Mouse (Mus musculus) MEL (cell line): ENCODE measurements around the gene Tatdn3. TPM values are rescaled to one million over a fixed set of nuclear protein-coding genes. Genes with fewer than 3 reads are reported as not detected.

Experiments
- DNase-seq: peaks from one replicate; pipeline ENCODE4 v3.0.0; 2011; ENCODE audit warnings: low read depth, low spot score
- H3K27ac ChIP-seq: 2 replicates; pipeline ENCODE4 v1.5.1; 2012; ENCODE audit warnings: low read depth, mild to moderate bottlenecking, control low read depth, low read length, moderate library complexity; ENCODE audit not compliant: control insufficient read depth
- H3K27me3 ChIP-seq, 2 experiments: fragments of 150-350 bp in 1 of 2; sonication (generic) in 1 of 2; 2 replicates each; pipeline ENCODE4 v1.6.1; 2012; ENCODE audit warnings: low read length in 2 of 2, mild to moderate bottlenecking in 2 of 2, improper control_type of control experiment in 1 of 2, moderate library complexity in 1 of 2; ENCODE audit not compliant: insufficient read depth in 2 of 2, control insufficient read depth in 1 of 2
- H3K36me3 ChIP-seq, 2 experiments: 2 replicates each; pipeline ENCODE4 v1.6.1; 2012 to 2014; ENCODE audit warnings: low read length in 2 of 2, improper control_type of control experiment in 1 of 2, inconsistent platforms in 1 of 2, mild to moderate bottlenecking in 1 of 2; ENCODE audit not compliant: insufficient read depth in 2 of 2, control insufficient read depth in 1 of 2
- H3K4me1 ChIP-seq, 2 experiments: fragments of 150-350 bp in 1 of 2; sonication (generic) in 1 of 2; 2 replicates each; pipeline ENCODE4 v1.6.1; 2012; ENCODE audit warnings: low read length in 2 of 2, improper control_type of control experiment in 1 of 2, mild to moderate bottlenecking in 1 of 2; ENCODE audit not compliant: insufficient read depth in 2 of 2, control insufficient read depth in 1 of 2
- H3K4me3 ChIP-seq, 2 experiments: fragments of 150-350 bp in 1 of 2; sonication (generic) in 1 of 2; 2 replicates each; pipeline ENCODE4 v1.5.1; 2012; ENCODE audit warnings: low read depth in 2 of 2, low read length in 2 of 2, mild to moderate bottlenecking in 2 of 2, moderate library complexity in 2 of 2, control low read depth in 1 of 2, improper control_type of control experiment in 1 of 2; ENCODE audit not compliant: control insufficient read depth in 1 of 2, insufficient read depth in 1 of 2
- H3K79me2 ChIP-seq: 2 replicates; pipeline ENCODE4 v1.6.1; 2012; ENCODE audit warnings: mild to moderate bottlenecking, low read length, moderate library complexity; ENCODE audit not compliant: control insufficient read depth, poor library complexity, insufficient read depth
- H3K9ac ChIP-seq: 2 replicates; pipeline ENCODE4 v1.6.1; 2012; ENCODE audit warnings: low read depth, mild to moderate bottlenecking, control low read depth, low read length, moderate library complexity; ENCODE audit not compliant: control insufficient read depth, poor library complexity, severe bottlenecking
- H3K9me3 ChIP-seq: fragments of 150-350 bp; sonication (generic); replicated peaks from 2 replicates; pipeline ENCODE4 v1.6.1; 2012; ENCODE audit warnings: mild to moderate bottlenecking, low read length, improper control_type of control experiment, moderate library complexity; ENCODE audit not compliant: insufficient read depth
- BHLHE40 ChIP-seq: IDR thresholded peaks from 2 replicates; pipeline ENCODE4 v1.6.1; 2012; ENCODE audit warnings: low read depth, mild to moderate bottlenecking, inconsistent platforms, low read length, improper control_type of control experiment, borderline replicate concordance
- CHD1 ChIP-seq: IDR thresholded peaks from 2 replicates; pipeline ENCODE4 v1.6.1; 2012; ENCODE audit warnings: low read depth, mild to moderate bottlenecking, inconsistent platforms, low read length, improper control_type of control experiment
- E2F4 ChIP-seq: IDR thresholded peaks from 2 replicates; pipeline ENCODE4 v1.6.1; 2011; ENCODE audit warnings: low read depth, low read length, improper control_type of control experiment, borderline replicate concordance
- ETS1 ChIP-seq: IDR thresholded peaks from 2 replicates; pipeline ENCODE4 v1.6.1; 2012; ENCODE audit warnings: low read depth, mild to moderate bottlenecking, inconsistent platforms, low read length, improper control_type of control experiment, moderate library complexity
- HCFC1 ChIP-seq: IDR thresholded peaks from 2 replicates; pipeline ENCODE4 v1.6.1; 2012; ENCODE audit warnings: low read depth, mild to moderate bottlenecking, inconsistent platforms, low read length, improper control_type of control experiment, moderate library complexity
- JUND ChIP-seq: IDR thresholded peaks from 2 replicates; pipeline ENCODE4 v1.6.1; 2011; ENCODE audit warnings: low read depth, mild to moderate bottlenecking, improper control_type of control experiment, low read length
- MAFK ChIP-seq: IDR thresholded peaks from 2 replicates; pipeline ENCODE4 v1.6.1; 2011; ENCODE audit warnings: low read depth, mild to moderate bottlenecking, low read length, improper control_type of control experiment, borderline replicate concordance
- MAX ChIP-seq: IDR thresholded peaks from 2 replicates; pipeline ENCODE4 v1.6.1; 2011; ENCODE audit warnings: low read length, improper control_type of control experiment
- MXI1 ChIP-seq: IDR thresholded peaks from 2 replicates; pipeline ENCODE4 v1.6.1; 2011; ENCODE audit warnings: mild to moderate bottlenecking, low read depth, low read length, improper control_type of control experiment
- MYB ChIP-seq: IDR thresholded peaks from 2 replicates; pipeline ENCODE4 v1.6.1; 2011; ENCODE audit warnings: mild to moderate bottlenecking, low read depth, low read length, improper control_type of control experiment
- MYC ChIP-seq: IDR thresholded peaks from 2 replicates; pipeline ENCODE4 v1.6.1; 2011; ENCODE audit warnings: low read depth, mild to moderate bottlenecking, low read length, improper control_type of control experiment, moderate library complexity
- POLR2A ChIP-seq, 2 experiments: IDR thresholded peaks; 2 replicates each; pipeline ENCODE4 v1.6.1; 2011 to 2012; ENCODE audit warnings: low read length in 2 of 2, mild to moderate bottlenecking in 2 of 2, control low read depth in 1 of 2, improper control_type of control experiment in 1 of 2, low read depth in 1 of 2, moderate library complexity in 1 of 2; ENCODE audit not compliant: control insufficient read depth in 1 of 2, insufficient read depth in 1 of 2, poor library complexity in 1 of 2
- POLR2AphosphoS2 ChIP-seq: IDR thresholded peaks from 2 replicates; pipeline ENCODE4 v1.6.1; 2011; ENCODE audit warnings: low read length, improper control_type of control experiment
- POLR2AphosphoS5 ChIP-seq: IDR thresholded peaks from 2 replicates; pipeline ENCODE4 v1.6.1; 2012; ENCODE audit warnings: low read depth, borderline replicate concordance, mild to moderate bottlenecking, inconsistent platforms, low read length, moderate library complexity, mixed read lengths
- RAD21 ChIP-seq: IDR thresholded peaks from 2 replicates; pipeline ENCODE4 v1.6.1; 2011; ENCODE audit warnings: mild to moderate bottlenecking, low read depth, low read length, improper control_type of control experiment
- RCOR1 ChIP-seq: IDR thresholded peaks from 2 replicates; pipeline ENCODE4 v1.6.1; 2012; ENCODE audit warnings: low read depth, mild to moderate bottlenecking, inconsistent platforms, low read length, improper control_type of control experiment
- SIN3A ChIP-seq: IDR thresholded peaks from 2 replicates; pipeline ENCODE4 v1.6.1; 2012; ENCODE audit warnings: low read length, improper control_type of control experiment, inconsistent platforms
- SMC3 ChIP-seq: IDR thresholded peaks from 2 replicates; pipeline ENCODE4 v1.6.1; 2011; ENCODE audit warnings: low read depth, low read length, improper control_type of control experiment
- TAL1 ChIP-seq: IDR thresholded peaks from 2 replicates; pipeline ENCODE4 v1.6.1; 2012; ENCODE audit warnings: mild to moderate bottlenecking, inconsistent platforms, low read length, moderate library complexity, mixed read lengths
- TBP ChIP-seq: IDR thresholded peaks from 2 replicates; pipeline ENCODE4 v1.8.0; 2011; ENCODE audit warnings: low read depth, low read length, improper control_type of control experiment
- TCF12 ChIP-seq: IDR thresholded peaks from 2 replicates; pipeline ENCODE4 v1.6.1; 2014; ENCODE audit warnings: low read depth, mild to moderate bottlenecking, inconsistent platforms, low read length, improper control_type of control experiment, moderate library complexity
- UBTF ChIP-seq: IDR thresholded peaks from 2 replicates; pipeline ENCODE4 v1.6.1; 2012; ENCODE audit warnings: low read depth, mild to moderate bottlenecking, inconsistent platforms, low read length, improper control_type of control experiment, moderate library complexity, borderline replicate concordance; ENCODE audit not compliant: insufficient read depth
- USF1 ChIP-seq: IDR thresholded peaks from 2 replicates; pipeline ENCODE4 v1.6.1; 2014; ENCODE audit warnings: low read depth, mild to moderate bottlenecking, inconsistent platforms, low read length, improper control_type of control experiment, moderate library complexity
- ZC3H11A ChIP-seq: IDR thresholded peaks from 2 replicates; pipeline ENCODE4 v1.6.1; 2012; ENCODE audit warnings: low read depth, mild to moderate bottlenecking, inconsistent platforms, low read length, improper control_type of control experiment
- ZNF384 ChIP-seq: IDR thresholded peaks from 2 replicates; pipeline ENCODE4 v1.6.1; 2012; ENCODE audit warnings: low read depth, mild to moderate bottlenecking, inconsistent platforms, low read length, improper control_type of control experiment
- polyA plus RNA-seq, 2 experiments: library from polyadenylated mRNA; stranded (reverse) in 1 of 2; unstranded in 1 of 2; fragments of >175 nt in 1 of 2; fragments of >200 nt in 1 of 2; gene quantifications; 2 replicates each; pipeline versions ENCODE4 v1.2.1 to v1.2.4; 2012; ENCODE audit warnings: low replicate concordance in 2 of 2, low read depth in 1 of 2; ENCODE audit not compliant: insufficient read length in 2 of 2, insufficient read depth in 1 of 2, missing spikeins in 1 of 2
- total RNA-seq: library from RNA; depleted of rRNA; stranded (reverse); fragments of 300-350 nt; gene quantifications from 2 replicates; pipeline ENCODE4 v1.2.3, GENCODE M21; 2012

The Tatdn3 gene
- total and polyA plus RNA-seq, 3 experiments = 14.5 to 19.0 TPM; not detected in 1

- Histone ChIP-seq H3K4me1 (peaks cover 29 to 49% of the 10 kb centered on the region in 2 experiments), H3K27me3 (no peaks in the 10 kb centered on the region), H3K4me3 (no peak overlapping the region), H3K36me3 (peaks cover 8 to 50% of the 10 kb centered on the region in 2 experiments), H3K9ac (no peak overlapping the region), H3K27ac (peak overlapping the region; percentile 57; the same call in 1 of the 2 replicates), H3K79me2 (no peaks in the 10 kb centered on the region), H3K9me3 (no peaks in the 10 kb centered on the region)
- peak; percentile 84 for TF ChIP-seq MAFK
- no peak for TF ChIP-seq SIN3A
- DNase-seq = no peak
These were observed 23.7 kb upstream of the Tatdn3 start for GRCm38 (mm10) chr1:191086304-191086878.

GRCm38 (mm10) chr1:191085597-191085996, 22.9 kb upstream of the Tatdn3 start:
- H3K79me2 ChIP-seq = no peaks in the 10 kb centered on the region

GRCm38 (mm10) chr1:191084951-191085559, 22.3 kb upstream of the Tatdn3 start:
- peak; percentile 64 for DNase-seq
- peaks cover 29 to 48% of the 10 kb centered on the region in 2 experiments for H3K4me1 ChIP-seq
- H3K36me3 ChIP-seq = peaks cover 13 to 50% of the 10 kb centered on the region in 2 experiments
- H3K4me3 ChIP-seq = no peak overlapping the region
- no peaks in the 10 kb centered on the region for H3K27me3 ChIP-seq
- H3K27ac ChIP-seq = peak overlapping the region; percentile 57
- H3K9ac ChIP-seq = peak overlapping the region; percentile 34
- H3K79me2 ChIP-seq = no peaks in the 10 kb centered on the region
- no peaks in the 10 kb centered on the region for H3K9me3 ChIP-seq
- no peak for TF ChIP-seq TAL1
- TF ChIP-seq E2F4 = no peak
- no peak for TF ChIP-seq MAX
- TF ChIP-seq ETS1 = no peak
- no peak for TF ChIP-seq MYC
- no peak for TF ChIP-seq ZC3H11A
- TF ChIP-seq POLR2AphosphoS2 = 0 out of 2 replicates have a peak, but pooled peaks have one; percentile 62
- TF ChIP-seq HCFC1 = no peak
- TF ChIP-seq MYB = no peak
- peak; percentile 27 for TF ChIP-seq RAD21
- no peak for TF ChIP-seq BHLHE40
- TF ChIP-seq TCF12 = no peak
- TF ChIP-seq POLR2AphosphoS5 = no peak
- TF ChIP-seq ZNF384 = no peak
- TF ChIP-seq USF1 = no peak
- TF ChIP-seq JUND = no peak
- no peak for TF ChIP-seq MXI1
- no peak for TF ChIP-seq CHD1
- peak; percentile 49 for TF ChIP-seq SMC3
- no peak for TF ChIP-seq UBTF
- no peak for TF ChIP-seq MAFK

More at GRCm38 (mm10) chr1:191085597-191085996, 22.9 kb upstream of the Tatdn3 start:
- H3K9me3 ChIP-seq = no peaks in the 10 kb centered on the region
- H3K9ac ChIP-seq = peak overlapping the region; percentile 34
- peak; percentile 77 for DNase-seq
- peaks cover 29 to 49% of the 10 kb centered on the region in 2 experiments for H3K4me1 ChIP-seq
- H3K36me3 ChIP-seq = peaks cover 9 to 50% of the 10 kb centered on the region in 2 experiments
- no peaks in the 10 kb centered on the region for H3K27me3 ChIP-seq
- H3K27ac ChIP-seq = peak overlapping the region; percentile 57
- no peak overlapping the region for H3K4me3 ChIP-seq
- TF ChIP-seq TBP = 0 out of 2 replicates have a peak, but pooled peaks have one; percentile 23
- TF ChIP-seq RCOR1 = no peak
- 0 out of 4 replicates have a peak, but pooled peaks of 1 of the 2 experiments have one; percentile 30 for TF ChIP-seq POLR2A (IDR thresholded peaks at IDR 0.05; ENCODE audit: control insufficient read depth in 1 of 2, insufficient read depth in 1 of 2, low read depth in 1 of 2, low read length in 2 of 2, poor library complexity in 1 of 2)
- peak; percentile 43; the same call in 1 of the 2 replicates for TF ChIP-seq POLR2AphosphoS2
- TF ChIP-seq MYC = 0 out of 2 replicates have a peak, but pooled peaks have one; percentile 15
- TF ChIP-seq, all 39 proteins: peak for 4
